Mouse (Mus musculus): ENCODE measurements around the gene Kank1.

Kank1 gene

GRCm38 (mm10) chr19:25236596-25237491, at the start of gene Kank1:
Kank1 (plus strand) TSS chr19:25236975.
- DNase-seq, result no peak

- DNase-seq, result no peak
Measured at GRCm38 (mm10) chr19:25187681-25188080, 49.1 kb upstream of the Kank1 start.

- DNase-seq, result no peak
Measured at GRCm38 (mm10) chr19:25193751-25194150, 43.0 kb upstream of the Kank1 start.

GRCm38 (mm10) chr19:25200081-25200860, 36.5 kb upstream of the Kank1 start:
- no peak for DNase-seq

DNA sequence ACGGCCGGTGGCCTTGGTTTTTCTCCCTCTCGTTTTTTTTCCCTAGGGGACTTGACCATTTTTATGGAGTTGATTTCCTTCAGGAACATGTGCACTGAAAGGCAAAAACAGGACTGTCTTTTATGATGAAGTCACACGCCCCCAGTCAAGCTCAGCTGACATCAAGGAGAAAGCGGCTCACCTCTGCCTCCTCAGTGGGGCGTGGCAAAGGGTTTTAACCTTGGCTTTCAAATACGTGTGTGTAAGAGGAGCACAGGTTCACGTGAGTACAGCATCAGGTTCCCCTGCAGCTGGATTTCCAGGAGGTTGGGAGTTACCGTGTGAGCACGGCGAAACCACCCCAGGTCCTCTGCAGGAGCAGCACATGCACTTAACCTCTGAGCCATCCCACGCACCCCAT, 33.7 kb upstream of the Kank1 start:
- no peak for DNase-seq

DNA sequence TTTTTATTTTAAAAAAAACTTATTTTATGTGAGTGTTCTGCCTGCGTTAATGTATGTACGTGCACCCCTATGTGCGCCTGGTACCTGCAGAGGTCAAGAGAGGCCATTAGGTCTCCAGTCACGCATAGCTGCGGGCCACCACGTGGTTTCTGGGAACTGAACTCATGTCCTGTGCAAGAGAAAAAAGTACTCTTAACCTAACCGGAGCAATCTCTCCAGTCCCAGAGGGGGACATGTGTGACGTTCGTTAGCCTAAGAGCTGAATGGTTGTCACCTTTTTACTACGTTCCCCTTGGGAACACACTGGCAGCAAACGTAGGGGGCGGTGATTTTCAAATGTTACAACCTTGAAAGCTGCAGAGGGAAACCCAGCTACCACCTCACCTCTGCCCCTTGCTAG, 29.8 kb upstream of the Kank1 start:
- DNase-seq, result no peak

DNA sequence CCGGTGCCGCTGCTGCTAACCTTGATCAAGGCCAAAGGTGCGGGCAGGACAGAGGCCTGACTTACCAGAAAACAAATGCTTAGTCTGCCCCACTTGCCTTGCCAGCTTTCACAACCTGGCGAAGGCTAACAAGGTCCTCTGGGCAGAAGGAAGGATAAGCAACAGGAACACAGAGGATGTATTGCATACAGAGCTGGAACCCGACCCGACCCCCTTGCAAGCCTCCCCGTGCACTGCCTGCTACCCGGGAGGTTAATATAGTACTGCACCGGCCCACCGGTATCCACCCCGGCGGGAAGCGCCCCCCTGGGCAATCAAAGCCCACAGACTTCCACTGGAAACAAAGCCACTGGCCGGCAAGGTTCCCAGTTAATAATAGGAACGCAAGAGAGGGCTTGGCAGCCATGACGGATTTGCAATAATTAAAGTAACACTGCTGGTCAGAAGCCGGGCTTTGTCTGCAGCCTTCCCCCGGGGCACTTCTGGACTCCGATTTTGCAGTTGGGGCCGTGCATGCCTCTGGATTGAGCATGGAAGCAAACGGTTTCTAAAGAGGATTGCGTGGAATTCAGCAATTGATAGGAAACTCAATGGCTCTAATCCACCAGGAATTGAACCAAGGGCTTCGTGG, 28.9 kb upstream of the Kank1 start:
- DNase-seq, result no peak

DNA sequence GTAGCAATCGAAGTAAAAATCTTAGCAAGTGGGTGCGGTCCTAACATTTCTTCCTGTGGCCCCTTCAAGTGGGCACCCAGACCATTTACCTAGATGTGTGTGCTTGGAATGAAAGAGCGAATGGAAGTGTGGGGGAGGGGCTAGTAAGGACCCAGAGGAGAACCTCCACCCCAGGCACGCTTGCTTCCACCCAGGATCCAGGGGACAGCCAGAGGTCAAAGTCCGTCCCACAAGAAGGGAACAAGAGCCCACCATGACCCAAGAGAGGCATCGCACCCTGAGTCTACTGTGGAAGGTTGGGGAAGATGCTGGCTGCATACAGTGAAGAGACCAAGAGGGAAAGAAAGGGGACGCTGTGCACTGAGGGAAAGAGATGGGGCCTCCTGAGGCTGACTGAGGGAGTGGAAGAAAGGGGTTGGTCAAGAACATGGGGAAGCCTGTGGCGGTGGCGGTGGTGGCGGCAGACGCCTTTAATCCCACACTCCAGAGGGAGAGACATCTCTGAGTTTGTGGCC, 28.1 kb upstream of the Kank1 start:
- DNase-seq, result no peak

DNA sequence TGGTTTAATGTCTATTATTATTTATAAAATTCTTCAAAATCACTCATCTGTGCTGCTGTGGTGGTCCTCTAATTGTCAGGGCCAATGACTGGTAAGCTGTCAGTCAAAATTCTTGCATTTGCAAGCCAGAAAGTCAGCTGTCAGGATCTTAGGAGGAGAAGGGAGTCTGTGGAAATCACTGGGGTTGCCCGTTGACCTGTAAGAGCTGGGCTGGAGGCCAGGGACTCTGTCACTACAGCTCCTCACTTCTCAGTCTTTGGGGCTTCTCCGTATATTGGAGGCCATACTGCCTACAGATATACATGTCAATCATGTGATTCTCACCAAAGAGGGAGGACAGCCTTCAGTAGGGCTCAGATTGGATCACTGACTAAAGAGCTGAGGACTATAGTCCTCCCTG, 16.2 kb upstream of the Kank1 start:
- no peak for DNase-seq

DNA sequence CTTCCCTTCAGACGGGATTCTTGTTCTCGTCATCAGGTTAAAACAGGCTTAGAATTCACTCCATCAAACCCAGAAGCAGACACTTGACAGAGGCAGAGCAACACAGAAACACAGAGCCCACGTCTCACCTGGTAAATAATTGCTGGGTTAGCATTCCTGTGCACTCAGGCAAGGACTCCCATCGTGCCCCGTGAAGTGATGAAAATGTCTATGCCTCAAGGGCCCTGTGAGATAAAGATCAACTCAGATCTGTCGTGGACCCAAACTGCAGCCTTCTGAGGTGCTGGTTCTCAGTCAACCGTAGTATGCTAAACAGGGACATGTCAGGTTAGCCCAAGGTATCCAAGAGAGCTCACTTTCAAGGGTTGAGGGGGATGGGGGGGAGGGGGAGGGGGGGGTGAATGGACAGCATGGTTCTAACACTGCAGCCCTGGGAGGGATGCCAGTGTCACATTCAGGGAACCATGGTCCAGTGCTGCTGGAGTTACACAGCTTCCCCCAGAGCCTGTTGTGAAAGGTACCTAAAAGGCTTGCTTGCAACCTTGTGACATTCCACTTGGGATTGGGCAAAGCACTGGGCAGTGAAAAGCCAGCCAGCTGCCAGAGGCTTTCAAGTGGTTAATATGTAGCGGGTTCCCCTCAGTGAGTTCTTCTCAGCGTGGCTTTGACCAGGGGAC, 14.7 kb upstream of the Kank1 start:
- DNase-seq, result no peak

GRCm38 (mm10) chr19:25230058-25230974, 6.5 kb upstream of the Kank1 start:
- no peak for DNase-seq

DNA sequence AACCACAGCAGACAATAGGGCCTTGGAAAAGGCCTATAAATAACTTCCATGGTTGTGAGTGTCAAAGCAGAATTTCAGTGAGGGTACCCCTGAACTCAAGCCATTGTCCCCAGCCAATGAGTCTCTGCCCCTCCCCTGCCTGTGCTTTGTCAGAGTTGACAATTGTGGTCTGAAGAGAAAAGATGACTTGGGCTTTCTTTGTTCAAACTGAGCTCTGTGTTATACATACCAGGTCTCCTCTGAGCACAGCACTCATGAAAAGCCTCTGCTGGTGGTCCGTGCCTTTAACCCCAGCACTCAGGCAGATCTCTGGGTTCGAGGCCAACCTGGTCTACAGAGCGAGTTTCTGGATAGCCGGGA, 5.8 kb upstream of the Kank1 start:
- no peak for DNase-seq

GRCm38 (mm10) chr19:25232032-25232431, 4.7 kb upstream of the Kank1 start:
- no peak for DNase-seq

DNA sequence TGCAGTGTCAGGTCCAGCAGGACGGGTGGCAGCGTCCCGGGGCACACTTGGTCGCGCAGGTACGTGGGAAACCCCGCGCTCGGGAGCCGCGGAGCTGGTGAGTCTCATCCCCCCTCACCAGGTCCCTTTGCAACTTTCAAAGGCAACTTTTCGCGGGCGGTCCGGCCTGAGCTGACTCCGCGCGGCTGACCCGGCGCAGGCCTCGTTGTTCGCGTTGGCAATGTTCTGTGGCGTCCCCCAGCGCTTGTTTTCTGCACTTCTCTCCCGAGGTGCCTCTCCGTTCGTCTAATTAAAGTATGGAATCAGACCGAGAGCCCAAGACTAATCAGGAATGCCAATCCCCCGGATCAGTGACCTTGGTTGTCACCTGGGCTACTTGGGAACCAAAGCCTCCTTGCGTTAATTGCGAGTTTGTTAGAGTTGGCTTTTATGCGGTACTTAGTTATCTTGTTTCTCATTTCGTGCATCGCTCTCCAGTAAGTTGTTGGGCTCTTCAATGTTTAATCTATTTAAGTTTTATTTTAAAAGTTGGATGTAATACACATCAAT, 791 bp downstream of the Kank1 start:
- no peak for DNase-seq

DNA sequence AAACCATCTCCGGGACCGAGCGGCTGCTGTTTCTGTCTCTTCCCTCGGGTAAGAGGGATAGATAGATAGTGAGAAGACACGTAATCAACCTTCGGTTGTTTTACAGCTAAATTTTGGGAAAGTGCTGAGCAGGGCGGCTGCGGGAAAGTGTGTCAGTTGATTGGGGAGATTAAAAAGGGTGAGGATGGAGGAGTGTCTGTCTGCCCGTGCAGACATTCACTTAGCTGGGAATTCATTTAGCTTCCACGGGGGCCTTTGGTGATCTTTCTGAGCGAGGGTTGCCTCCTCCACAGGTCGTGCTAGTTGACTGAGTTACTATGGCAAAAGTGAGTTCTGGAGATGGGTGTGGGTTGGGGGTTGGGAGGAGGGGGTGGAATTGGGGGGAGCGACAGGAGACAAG, 1.3 kb downstream of the Kank1 start:
- DNase-seq, result no peak

GRCm38 (mm10) chr19:25243566-25243965, 6.8 kb downstream of the Kank1 start:
- no peak for DNase-seq

DNA sequence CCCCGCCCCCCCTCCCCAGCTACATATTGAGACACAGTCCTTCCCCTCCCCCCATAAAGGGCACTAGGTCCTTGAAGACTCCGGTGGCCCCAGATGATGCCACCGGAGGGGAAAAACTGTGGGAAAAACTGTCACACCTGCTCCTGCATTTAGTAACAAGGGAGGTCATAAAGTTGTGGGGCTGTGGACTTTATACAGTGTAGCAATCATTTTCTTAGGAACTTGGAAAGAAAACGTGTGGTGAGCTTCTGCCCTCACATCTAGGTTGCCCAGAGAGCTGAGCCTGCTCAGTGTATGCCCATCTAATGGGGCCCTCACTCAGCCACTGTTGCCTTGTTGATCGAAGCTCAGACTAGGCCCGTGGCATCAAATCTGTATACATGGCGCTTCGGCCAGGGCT, 9.3 kb downstream of the Kank1 start:
- DNase-seq, result no peak

DNA sequence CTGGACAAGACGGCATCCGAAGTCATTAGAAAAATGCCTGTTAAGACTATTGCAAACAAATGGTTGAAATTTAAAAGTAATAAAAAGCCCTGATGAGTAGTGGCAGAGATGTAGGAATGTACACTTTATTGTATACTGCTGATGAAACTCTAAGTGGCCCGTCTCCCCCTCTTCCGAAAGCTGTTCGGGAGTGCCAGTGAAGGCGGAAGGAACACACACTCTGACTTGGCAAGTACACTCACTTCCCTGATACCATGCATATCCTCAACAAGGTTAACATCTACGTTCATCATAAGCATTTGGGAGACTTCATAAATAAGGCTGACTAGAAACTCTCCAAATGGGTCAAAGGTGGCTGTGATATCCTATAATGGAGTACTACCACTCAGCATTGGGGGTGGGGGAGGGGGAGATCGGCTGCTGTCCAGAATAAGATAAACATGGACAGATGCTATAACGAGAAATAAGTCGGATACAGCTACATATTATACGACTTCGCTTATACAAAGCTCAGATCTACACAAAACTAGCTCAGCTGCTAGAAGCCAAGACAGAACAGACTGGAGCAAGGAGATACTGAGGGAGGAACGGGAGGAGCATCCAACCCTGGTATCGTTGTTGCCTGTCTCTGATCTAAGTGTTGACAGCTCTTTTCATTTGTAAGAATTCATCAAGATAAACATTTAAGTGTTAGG, 11.2 kb downstream of the Kank1 start:
- no peak for DNase-seq

GRCm38 (mm10) chr19:25249230-25249629, 12.5 kb downstream of the Kank1 start:
- no peak for DNase-seq

GRCm38 (mm10) chr19:25251610-25252140, 14.9 kb downstream of the Kank1 start:
- DNase-seq, result no peak

GRCm38 (mm10) chr19:25253198-25253597, 16.4 kb downstream of the Kank1 start:
- no peak for DNase-seq

Measured in cerebellum, adult 11 months (tissue).